Comparison of ENCODE assay signal across 1 mouse cellular context in the genomic region with DNA sequence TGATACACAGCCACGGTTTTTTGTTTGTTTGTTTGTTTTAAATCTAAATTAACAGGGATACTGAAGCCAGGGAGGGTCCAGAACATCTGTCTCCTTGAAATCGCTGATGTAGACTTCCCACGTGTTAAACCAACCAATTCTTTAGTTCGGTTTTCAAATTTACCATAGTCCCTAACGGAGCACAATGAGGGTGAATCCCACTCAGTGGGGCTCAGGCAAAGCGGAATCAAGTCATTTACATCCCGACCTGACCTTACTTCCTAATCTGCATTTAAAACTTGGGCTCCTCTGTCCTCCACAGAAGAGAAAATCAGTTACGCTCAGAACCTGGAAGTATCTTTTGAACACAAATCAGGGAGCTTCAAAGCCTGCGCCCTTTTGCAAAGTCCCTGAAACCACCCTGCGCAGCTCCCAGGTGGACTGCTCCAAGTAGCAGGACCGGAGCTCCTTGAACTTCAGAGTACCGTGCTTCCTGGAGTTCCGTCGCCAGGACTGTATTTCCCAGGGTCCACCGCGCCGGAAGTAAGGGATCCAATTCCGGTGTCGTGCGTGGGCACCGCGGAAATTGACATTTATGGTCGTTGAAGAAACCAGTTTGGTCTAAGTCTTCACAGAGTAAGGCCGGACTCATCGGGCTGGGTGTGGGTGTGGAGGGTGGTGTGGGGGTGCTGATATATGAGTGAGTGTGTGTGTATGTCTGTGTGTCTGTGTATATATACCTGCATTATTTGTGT.
TF ChIP-seq lines count a peak whose summit lies in the region.

No protein-coding gene starts in this region.

TF ChIP-seq in MEL, 35 proteins besides CTCF, POLR2A, EP300 and RAD21 (continued from another document):
- TF ChIP-seq MAFK (IDR thresholded peaks at IDR 0.05; ENCODE audit: borderline replicate concordance, low read depth, low read length) = no peak
- TF ChIP-seq SMC3 (IDR thresholded peaks at IDR 0.05; ENCODE audit: low read depth, low read length) = no peak
- peak; percentile 98 for TF ChIP-seq HCFC1 (IDR thresholded peaks at IDR 0.05; ENCODE audit: low read depth, low read length)
- TF ChIP-seq TBP (IDR thresholded peaks at IDR 0.05; ENCODE audit: low read depth, low read length) = peak; percentile 88
- TF ChIP-seq MXI1 (IDR thresholded peaks at IDR 0.05; ENCODE audit: low read depth, low read length) = peak; percentile 92
- peak; percentile 89 for TF ChIP-seq KAT2A (conservative IDR thresholded peaks at IDR 0.05; ENCODE audit: low read depth, low read length)
- TF ChIP-seq USF2 (IDR thresholded peaks at IDR 0.05; ENCODE audit: borderline replicate concordance in 1 of 2, insufficient read depth in 1 of 2, low read depth in 1 of 2, low read length in 2 of 2) = no peak
- TF ChIP-seq SIN3A (IDR thresholded peaks at IDR 0.05; ENCODE audit: low read length) = peak; percentile 98
- TF ChIP-seq POLR2AphosphoS2 (IDR thresholded peaks at IDR 0.05; ENCODE audit: low read length) = peak; percentile 88
- 0 out of 2 replicates have a peak, but pooled peaks have one; percentile 31 for TF ChIP-seq ZMIZ1 (IDR thresholded peaks at IDR 0.05; ENCODE audit: low read depth, low read length)
- 0 out of 2 replicates have a peak, but pooled peaks have one; percentile 41 for TF ChIP-seq MYB (IDR thresholded peaks at IDR 0.05; ENCODE audit: low read depth, low read length)
- no peak for TF ChIP-seq ETS1 (IDR thresholded peaks at IDR 0.05; ENCODE audit: low read depth, low read length)
- TF ChIP-seq USF1 (IDR thresholded peaks at IDR 0.05; ENCODE audit: low read depth, low read length) = 0 out of 2 replicates have a peak, but pooled peaks have one; percentile 6
- TF ChIP-seq GABPA (IDR thresholded peaks at IDR 0.05; ENCODE audit: low read depth, low read length) = no peak
- no peak for TF ChIP-seq CHD2 (IDR thresholded peaks at IDR 0.05; ENCODE audit: low read length)
- no peak for TF ChIP-seq TAL1 (IDR thresholded peaks at IDR 0.05; ENCODE audit: low read length)
- TF ChIP-seq NELFE (IDR thresholded peaks at IDR 0.05; ENCODE audit: low read depth, low read length) = peak; percentile 88
- no peak for TF ChIP-seq POLR2AphosphoS5 (IDR thresholded peaks at IDR 0.05; ENCODE audit: borderline replicate concordance, low read depth, low read length)
- peak; percentile 68 for TF ChIP-seq TCF12 (IDR thresholded peaks at IDR 0.05; ENCODE audit: low read depth, low read length)
- TF ChIP-seq ZC3H11A (IDR thresholded peaks at IDR 0.05; ENCODE audit: low read depth, low read length) = no peak
- TF ChIP-seq UBTF (IDR thresholded peaks at IDR 0.05; ENCODE audit: borderline replicate concordance, insufficient read depth, low read depth, low read length) = no peak
- no peak for TF ChIP-seq JUND (IDR thresholded peaks at IDR 0.05; ENCODE audit: low read depth, low read length)
- no peak for TF ChIP-seq E2F4 (IDR thresholded peaks at IDR 0.05; ENCODE audit: borderline replicate concordance, low read depth, low read length)
- no peak; the same call in 1 of the 2 replicates for TF ChIP-seq MAZ (IDR thresholded peaks at IDR 0.05; ENCODE audit: low read depth, low read length)
- peak; percentile 29; the same call in 1 of the 2 replicates for TF ChIP-seq NRF1 (IDR thresholded peaks at IDR 0.05; ENCODE audit: insufficient read depth, low read depth, low read length, poor library complexity, severe bottlenecking)
- no peak for TF ChIP-seq ZNF384 (IDR thresholded peaks at IDR 0.05; ENCODE audit: low read depth, low read length)
- TF ChIP-seq MAX (IDR thresholded peaks at IDR 0.05; ENCODE audit: low read length) = peak; percentile 55
- TF ChIP-seq CHD1 (IDR thresholded peaks at IDR 0.05; ENCODE audit: low read depth, low read length) = no peak
TF ChIP-seq in MEL: peak in this region for 16.
